Mouse (Mus musculus): ENCODE results near the gene Lhfpl3.

DNA sequence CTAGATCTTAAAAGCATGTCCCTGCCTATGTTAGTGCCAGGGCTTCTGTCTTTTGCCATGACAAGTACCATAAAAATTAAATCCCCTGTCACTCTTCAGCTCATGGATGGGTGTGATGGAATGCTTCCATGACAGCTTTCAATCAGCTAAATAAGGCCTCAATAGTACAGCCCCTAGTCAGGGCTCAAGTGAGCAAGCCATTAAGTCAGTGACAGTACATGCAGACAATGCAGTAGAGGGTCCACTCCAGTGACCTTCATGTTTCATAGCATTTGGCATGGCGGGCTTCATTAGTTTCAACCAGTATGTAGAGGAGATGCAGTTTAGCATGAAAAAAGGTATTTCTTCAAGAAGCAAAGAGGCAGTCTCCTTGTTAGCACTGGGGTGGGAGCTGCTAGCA is 420.8 kb downstream of the Lhfpl3 start:
- TF ChIP-seq CTCF (IDR thresholded peaks at IDR 0.05; ENCODE audit: borderline replicate concordance, extremely low read depth, insufficient read depth, insufficient read length) (no peak), POLR2A (IDR thresholded peaks at IDR 0.05; ENCODE audit: borderline replicate concordance, extremely low read depth, insufficient read depth, insufficient read length, poor library complexity, severe bottlenecking) (no peak)

All from brain, embryonic 14.5 days (tissue).